Mouse (Mus musculus) MEL (cell line): ENCODE results near the gene Slc44a4.

Experiments
- CTCF ChIP-seq, 3 experiments: IDR thresholded peaks in 2 of 3; conservative IDR thresholded peaks in 1 of 3; 2 replicates each; pipeline ENCODE4 v1.5.1; 2011 to 2012; ENCODE audit warnings: low read length in 3 of 3, low read depth in 2 of 3, mild to moderate bottlenecking in 2 of 3, improper control_type of control experiment in 1 of 3, inconsistent platforms in 1 of 3, mixed read lengths in 1 of 3, moderate library complexity in 1 of 3; ENCODE audit not compliant: control insufficient read depth in 1 of 3, insufficient read depth in 1 of 3, poor library complexity in 1 of 3, severe bottlenecking in 1 of 3
- EP300 ChIP-seq, 2 experiments: IDR thresholded peaks; 2 replicates each; pipeline ENCODE4 v1.6.1; 2011; ENCODE audit warnings: improper control_type of control experiment in 2 of 2, low read length in 2 of 2, low read depth in 1 of 2, mild to moderate bottlenecking in 1 of 2
- GATA1 ChIP-seq: IDR thresholded peaks from 2 replicates; pipeline ENCODE4 v1.6.1; 2011; ENCODE audit warnings: low read depth, low read length, improper control_type of control experiment
- JUND ChIP-seq: IDR thresholded peaks from 2 replicates; pipeline ENCODE4 v1.6.1; 2011; ENCODE audit warnings: low read depth, mild to moderate bottlenecking, improper control_type of control experiment, low read length
- NRF1 ChIP-seq: IDR thresholded peaks from 2 replicates; pipeline ENCODE4 v1.6.1; 2014; ENCODE audit warnings: low read depth, mild to moderate bottlenecking, inconsistent platforms, low read length, improper control_type of control experiment, moderate library complexity; ENCODE audit not compliant: poor library complexity, insufficient read depth, severe bottlenecking
- POLR2A ChIP-seq, 2 experiments: IDR thresholded peaks; 2 replicates each; pipeline ENCODE4 v1.6.1; 2011 to 2012; ENCODE audit warnings: low read length in 2 of 2, mild to moderate bottlenecking in 2 of 2, control low read depth in 1 of 2, improper control_type of control experiment in 1 of 2, low read depth in 1 of 2, moderate library complexity in 1 of 2; ENCODE audit not compliant: control insufficient read depth in 1 of 2, insufficient read depth in 1 of 2, poor library complexity in 1 of 2
- POLR2AphosphoS2 ChIP-seq: IDR thresholded peaks from 2 replicates; pipeline ENCODE4 v1.6.1; 2011; ENCODE audit warnings: low read length, improper control_type of control experiment
- RAD21 ChIP-seq: IDR thresholded peaks from 2 replicates; pipeline ENCODE4 v1.6.1; 2011; ENCODE audit warnings: mild to moderate bottlenecking, low read depth, low read length, improper control_type of control experiment
- RCOR1 ChIP-seq: IDR thresholded peaks from 2 replicates; pipeline ENCODE4 v1.6.1; 2012; ENCODE audit warnings: low read depth, mild to moderate bottlenecking, inconsistent platforms, low read length, improper control_type of control experiment
- SMC3 ChIP-seq: IDR thresholded peaks from 2 replicates; pipeline ENCODE4 v1.6.1; 2011; ENCODE audit warnings: low read depth, low read length, improper control_type of control experiment
- TAL1 ChIP-seq: IDR thresholded peaks from 2 replicates; pipeline ENCODE4 v1.6.1; 2012; ENCODE audit warnings: mild to moderate bottlenecking, inconsistent platforms, low read length, moderate library complexity, mixed read lengths
- TBP ChIP-seq: IDR thresholded peaks from 2 replicates; pipeline ENCODE4 v1.8.0; 2011; ENCODE audit warnings: low read depth, low read length, improper control_type of control experiment
- USF2 ChIP-seq, 2 experiments: IDR thresholded peaks; 2 replicates each; pipeline ENCODE4 v1.6.1; 2011 to 2012; ENCODE audit warnings: improper control_type of control experiment in 2 of 2, low read length in 2 of 2, borderline replicate concordance in 1 of 2, inconsistent platforms in 1 of 2, low read depth in 1 of 2, mild to moderate bottlenecking in 1 of 2; ENCODE audit not compliant: insufficient read depth in 1 of 2

DNA sequence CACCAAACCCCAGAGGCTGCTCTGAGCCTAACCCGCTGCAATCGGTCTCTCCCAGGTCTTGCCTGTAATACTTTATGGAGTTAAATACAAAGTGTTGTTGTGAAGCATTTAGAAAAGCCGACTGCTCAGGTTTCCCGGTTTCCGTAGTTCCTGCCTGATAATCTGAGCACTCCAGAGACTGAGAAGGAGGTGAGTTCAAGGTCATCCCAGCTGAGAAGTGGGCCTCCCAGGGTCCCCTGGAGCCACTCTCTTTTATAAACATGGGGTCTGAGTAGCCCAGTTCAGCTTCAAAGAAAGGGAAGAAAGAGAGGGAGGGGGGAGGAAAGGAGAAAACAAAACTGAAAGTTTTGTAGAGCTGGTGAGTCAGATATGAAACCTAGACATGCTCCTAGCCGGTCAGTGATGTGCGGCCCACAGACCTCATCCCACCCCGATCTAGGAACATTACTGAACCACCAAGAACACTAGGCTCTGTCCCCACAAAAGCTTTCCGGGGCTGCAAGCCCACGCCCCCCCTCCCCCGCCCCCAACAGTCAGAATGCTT lies 34.9 kb upstream of the Slc44a4 start, which contains the start of gene Zbtb12:
- no peak for TF ChIP-seq JUND
- no peak for TF ChIP-seq CTCF (IDR thresholded peaks at IDR 0.05 in 2 of 3, conservative IDR thresholded peaks at IDR 0.05 in 1 of 3; ENCODE audit: control insufficient read depth in 1 of 3, insufficient read depth in 1 of 3, low read depth in 2 of 3, low read length in 3 of 3, poor library complexity in 1 of 3, severe bottlenecking in 1 of 3)
- TF ChIP-seq USF2 (IDR thresholded peaks at IDR 0.05; ENCODE audit: borderline replicate concordance in 1 of 2, insufficient read depth in 1 of 2, low read depth in 1 of 2, low read length in 2 of 2) = no peak
- TF ChIP-seq POLR2A (IDR thresholded peaks at IDR 0.05; ENCODE audit: control insufficient read depth in 1 of 2, insufficient read depth in 1 of 2, low read depth in 1 of 2, low read length in 2 of 2, poor library complexity in 1 of 2) = no peak
- TF ChIP-seq TAL1 = no peak
- no peak for TF ChIP-seq POLR2AphosphoS2
- no peak for TF ChIP-seq SMC3
- no peak for TF ChIP-seq NRF1
- TF ChIP-seq RAD21 = no peak
- no peak for TF ChIP-seq RCOR1
- no peak for TF ChIP-seq GATA1
- TF ChIP-seq EP300 (IDR thresholded peaks at IDR 0.05; ENCODE audit: low read depth in 1 of 2, low read length in 2 of 2) = no peak
- no peak for TF ChIP-seq TBP
